Mouse (Mus musculus): ENCODE data around the gene Nfam1. TPM values are rescaled to one million over a fixed set of nuclear protein-coding genes. Genes with fewer than 3 reads are reported as not detected.

The Nfam1 gene
- total and polyA plus RNA-seq, 2 experiments from 2014 or later = 0.38 to 1.2 TPM

DNA sequence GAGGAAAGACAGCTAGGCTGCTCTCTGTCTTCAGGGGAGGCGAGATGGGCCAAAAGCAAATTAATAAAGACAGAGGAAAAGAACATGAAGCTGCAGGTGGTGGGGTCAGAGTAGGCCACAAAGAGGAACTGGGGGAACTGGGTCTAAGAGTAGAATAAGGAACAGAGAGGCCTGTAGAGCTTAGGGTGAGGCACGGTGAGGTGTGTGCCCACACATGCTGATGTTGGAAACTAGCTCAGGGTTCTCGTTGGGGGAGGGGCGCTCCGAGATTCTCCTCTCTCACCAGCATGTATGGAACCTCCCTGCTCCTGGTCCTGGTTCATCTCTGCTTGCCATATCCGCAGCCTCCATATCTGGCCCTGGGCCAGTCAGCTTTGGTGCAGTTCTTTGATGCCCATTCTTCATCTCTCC lies 34.3 kb downstream of the Nfam1 start:
- Histone ChIP-seq H3K4me3 (ENCODE audit: low read depth, low read length) (no peak overlapping the region), H3K27me3 (ENCODE audit: control insufficient read depth, insufficient read depth, low read length) (0 out of 2 replicates have a peak, but pooled peaks cover 3% of the 10 kb centered on the region), H3K27ac (ENCODE audit: low read depth) (no peak overlapping the region), H3K9ac (replicated peaks; ENCODE audit: low read depth, low read length) (no peak overlapping the region), H3K36me3 (replicated peaks; ENCODE audit: control insufficient read depth, insufficient read depth, low read length) (no peaks in the 10 kb centered on the region), H3K9me3 (replicated peaks; ENCODE audit: control insufficient read depth, low read length) (no peaks in the 10 kb centered on the region), H3K4me1 (ENCODE audit: control insufficient read depth, insufficient read depth) (no peaks in the 10 kb centered on the region), H3K4me2 (ENCODE audit: low read depth, low read length) (no peak overlapping the region)
- ATAC-seq (ENCODE audit: insufficient read depth, low read depth) = no peak
- WGBS = 72% methylated on average over 6 of the region's 6 CpGs
- no peak for TF ChIP-seq EP300 (IDR thresholded peaks at IDR 0.05; ENCODE audit: low read depth)
- no peak for TF ChIP-seq CTCF (IDR thresholded peaks at IDR 0.05; ENCODE audit: low read depth)
- DNase-seq (ENCODE audit: low spot score) = no peak

DNA sequence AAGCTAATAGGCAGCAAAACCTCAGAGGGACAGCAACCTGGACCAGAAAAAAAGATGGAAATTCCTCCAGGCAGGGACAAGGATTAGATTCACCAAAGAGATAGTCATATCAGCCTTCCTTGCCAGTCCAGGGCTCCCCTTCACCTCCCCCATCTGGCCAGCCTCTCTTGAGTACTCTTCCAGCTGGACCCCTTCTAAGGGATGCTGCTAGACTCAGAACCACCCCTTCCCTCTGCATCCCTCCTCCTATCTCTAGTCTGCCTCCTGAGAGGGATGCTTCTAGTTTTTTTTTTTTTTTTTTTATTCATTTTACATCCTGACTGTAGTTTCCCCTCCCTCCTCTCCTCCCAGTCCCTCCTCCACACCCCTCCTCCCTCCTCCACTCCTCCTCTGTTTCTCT lies 36.7 kb downstream of the Nfam1 start:
- no peak overlapping the region for H3K4me2 ChIP-seq (ENCODE audit: low read depth, low read length)
- no peak overlapping the region for H3K27ac ChIP-seq (ENCODE audit: low read depth)
- H3K9me3 ChIP-seq (replicated peaks; ENCODE audit: control insufficient read depth, low read length) = no peaks in the 10 kb centered on the region
- no peak overlapping the region for H3K9ac ChIP-seq (replicated peaks; ENCODE audit: low read depth, low read length)
- 0 out of 2 replicates have a peak, but pooled peaks cover 3% of the 10 kb centered on the region for H3K27me3 ChIP-seq (ENCODE audit: control insufficient read depth, insufficient read depth, low read length)
- ATAC-seq (ENCODE audit: insufficient read depth, low read depth) (no peak), DNase-seq (ENCODE audit: low spot score) (no peak)
- no peaks in the 10 kb centered on the region for H3K4me1 ChIP-seq (ENCODE audit: control insufficient read depth, insufficient read depth)
- H3K36me3 ChIP-seq (replicated peaks; ENCODE audit: control insufficient read depth, insufficient read depth, low read length) = no peaks in the 10 kb centered on the region
- no peak overlapping the region for H3K4me3 ChIP-seq (ENCODE audit: low read depth, low read length)
- TF ChIP-seq EP300 (IDR thresholded peaks at IDR 0.05; ENCODE audit: low read depth) (no peak), CTCF (IDR thresholded peaks at IDR 0.05; ENCODE audit: low read depth) (no peak)

DNA sequence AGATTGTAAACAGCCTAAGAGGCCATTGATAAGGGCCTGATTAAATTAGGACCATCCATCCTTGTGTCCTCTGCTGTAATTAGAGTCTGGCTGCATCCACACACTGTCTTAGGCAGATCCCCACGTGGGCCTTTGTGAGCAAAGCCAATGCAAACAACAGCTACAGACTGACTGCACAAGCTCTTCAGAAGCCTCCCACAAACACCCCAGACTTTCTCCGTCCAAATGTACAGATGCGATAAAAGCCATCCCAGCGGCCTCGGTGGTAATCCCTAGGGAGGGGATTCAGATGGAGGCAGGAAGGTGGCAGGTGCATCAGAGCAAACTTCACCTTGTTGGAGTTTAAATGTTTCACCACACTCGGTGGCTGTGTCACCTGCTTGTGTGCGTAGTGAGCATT lies 37.9 kb downstream of the Nfam1 start:
- Histone ChIP-seq H3K27ac (ENCODE audit: low read depth) (no peak overlapping the region), H3K9ac (replicated peaks; ENCODE audit: low read depth, low read length) (no peak overlapping the region), H3K36me3 (replicated peaks; ENCODE audit: control insufficient read depth, insufficient read depth, low read length) (no peaks in the 10 kb centered on the region), H3K9me3 (replicated peaks; ENCODE audit: control insufficient read depth, low read length) (no peaks in the 10 kb centered on the region), H3K4me3 (ENCODE audit: low read depth, low read length) (no peak overlapping the region), H3K4me1 (ENCODE audit: control insufficient read depth, insufficient read depth) (no peaks in the 10 kb centered on the region), H3K4me2 (ENCODE audit: low read depth, low read length) (no peak overlapping the region), H3K27me3 (ENCODE audit: control insufficient read depth, insufficient read depth, low read length) (no peaks in the 10 kb centered on the region)
- TF ChIP-seq EP300 (IDR thresholded peaks at IDR 0.05; ENCODE audit: low read depth) = no peak
- no peak for TF ChIP-seq CTCF (IDR thresholded peaks at IDR 0.05; ENCODE audit: low read depth)
- DNase-seq (ENCODE audit: low spot score) (no peak), ATAC-seq (ENCODE audit: insufficient read depth, low read depth) (no peak)
- WGBS = 63% methylated on average over 7 of the region's 7 CpGs

DNA sequence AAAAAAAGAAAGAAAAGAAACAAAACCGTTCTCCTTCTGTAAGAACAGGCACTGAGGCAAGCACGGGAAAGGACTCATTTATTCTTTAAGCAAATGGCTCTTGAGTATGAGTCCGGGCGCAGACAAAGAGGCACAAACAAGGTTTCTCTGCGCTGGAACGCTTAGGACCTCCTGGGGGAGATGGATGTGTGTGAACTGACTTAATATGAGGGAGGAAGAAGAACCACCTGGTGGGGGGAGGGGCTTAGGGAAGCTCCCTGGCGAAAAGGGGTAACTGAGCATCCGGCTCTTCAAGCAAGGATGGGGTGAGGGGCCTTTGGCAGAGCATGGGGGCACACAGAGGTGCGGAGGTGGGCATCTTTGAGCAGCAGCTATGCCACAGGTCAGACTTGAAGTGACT lies 40.2 kb downstream of the Nfam1 start:
- Histone ChIP-seq H3K4me2 (ENCODE audit: low read depth, low read length) (no peak overlapping the region), H3K4me1 (ENCODE audit: control insufficient read depth, insufficient read depth) (peaks cover 8% of the 10 kb centered on the region; the same call in 1 of the 2 replicates), H3K27me3 (ENCODE audit: control insufficient read depth, insufficient read depth, low read length) (0 out of 2 replicates have a peak, but pooled peaks cover 4% of the 10 kb centered on the region), H3K36me3 (replicated peaks; ENCODE audit: control insufficient read depth, insufficient read depth, low read length) (no peaks in the 10 kb centered on the region), H3K4me3 (ENCODE audit: low read depth, low read length) (no peak overlapping the region), H3K9me3 (replicated peaks; ENCODE audit: control insufficient read depth, low read length) (no peaks in the 10 kb centered on the region), H3K27ac (ENCODE audit: low read depth) (no peak overlapping the region), H3K9ac (replicated peaks; ENCODE audit: low read depth, low read length) (no peak overlapping the region)
- 77% methylated on average over 9 of the region's 9 CpGs for WGBS
- ATAC-seq (ENCODE audit: insufficient read depth, low read depth) = no peak
- no peak for DNase-seq (ENCODE audit: low spot score)
- TF ChIP-seq EP300 (IDR thresholded peaks at IDR 0.05; ENCODE audit: low read depth) (no peak), CTCF (IDR thresholded peaks at IDR 0.05; ENCODE audit: low read depth) (no peak)

DNA sequence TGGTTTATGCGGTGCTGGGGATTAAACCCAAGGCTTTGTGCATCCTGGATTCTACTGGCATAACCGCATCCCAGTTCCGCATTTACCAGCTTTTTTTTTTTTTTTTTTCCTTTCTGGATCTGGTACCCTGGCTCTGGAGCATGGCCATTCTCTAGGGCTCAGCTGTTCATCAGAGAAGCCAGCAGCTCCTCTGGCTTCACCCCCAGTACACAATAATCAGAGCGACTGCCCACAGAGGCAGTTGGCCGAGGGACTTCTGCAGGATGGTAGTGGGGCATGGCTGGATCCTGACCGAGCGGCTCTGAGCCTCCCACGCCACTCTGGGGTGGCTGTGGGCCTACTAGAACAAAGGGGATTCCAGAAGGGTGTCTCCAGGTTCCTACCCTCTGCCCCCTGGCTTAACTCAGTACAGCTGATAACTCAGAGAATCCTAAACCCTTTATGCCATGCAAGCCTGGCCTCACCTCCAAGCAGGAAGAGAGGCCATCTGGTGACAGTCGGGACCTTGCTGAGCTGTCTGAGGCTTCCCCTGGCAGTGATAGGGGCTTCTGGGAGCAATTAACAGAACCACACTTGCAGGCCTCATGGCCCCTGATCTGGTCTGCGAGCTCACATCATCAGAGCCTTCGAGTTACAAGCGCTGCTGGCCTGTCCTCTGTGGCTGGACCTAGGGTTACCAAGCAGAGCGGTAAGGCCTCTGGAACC lies 40.9 kb downstream of the Nfam1 start:
- no peaks in the 10 kb centered on the region for H3K9me3 ChIP-seq (replicated peaks; ENCODE audit: control insufficient read depth, low read length)

More for the DNA sequence above, 40.9 kb downstream of the Nfam1 start:
- Histone ChIP-seq H3K27me3 (ENCODE audit: control insufficient read depth, insufficient read depth, low read length) (0 out of 2 replicates have a peak, but pooled peaks cover 4% of the 10 kb centered on the region), H3K4me2 (ENCODE audit: low read depth, low read length) (no peak overlapping the region), H3K4me1 (ENCODE audit: control insufficient read depth, insufficient read depth) (peaks cover 8% of the 10 kb centered on the region; the same call in 1 of the 2 replicates), H3K4me3 (ENCODE audit: low read depth, low read length) (no peak overlapping the region), H3K27ac (ENCODE audit: low read depth) (no peak overlapping the region), H3K36me3 (replicated peaks; ENCODE audit: control insufficient read depth, insufficient read depth, low read length) (no peaks in the 10 kb centered on the region), H3K9ac (replicated peaks; ENCODE audit: low read depth, low read length) (no peak overlapping the region)
- DNase-seq (ENCODE audit: low spot score) = no peak
- WGBS = 72% methylated on average over 13 of the region's 13 CpGs
- no peak for TF ChIP-seq CTCF (IDR thresholded peaks at IDR 0.05; ENCODE audit: low read depth)
- no peak for TF ChIP-seq EP300 (IDR thresholded peaks at IDR 0.05; ENCODE audit: low read depth)
- no peak for ATAC-seq (ENCODE audit: insufficient read depth, low read depth)
